Mouse (Mus musculus) G1E (cell line): Measurements from ENCODE around the gene Agap1. TPM values are rescaled to one million over a fixed set of nuclear protein-coding genes. Genes with fewer than 3 reads are reported as not detected.
A peak's percentile ranks its signal among the peaks of the same experiment; 100 is the strongest.

Experiments
- ATAC-seq: 2 replicates; pipeline ENCODE4 v1.8.0; 2016; ENCODE audit warnings: mild to moderate bottlenecking; ENCODE audit not compliant: insufficient number of reproducible peaks, poor library complexity, low FRiP score, severe bottlenecking; ENCODE audit errors: extremely low read depth
- DNase-seq: peaks from one replicate; pipeline ENCODE4 v3.0.0; 2012; ENCODE audit warnings: low spot score
- H3K27me3 ChIP-seq: 2 replicates; pipeline ENCODE4 v1.6.1; 2012; ENCODE audit warnings: mild to moderate bottlenecking, low read length, inconsistent platforms; ENCODE audit not compliant: insufficient read depth
- H3K36me3 ChIP-seq: replicated peaks from 2 replicates; pipeline ENCODE3; 2012; ENCODE audit warnings: mild to moderate bottlenecking, inconsistent platforms
- H3K4me1 ChIP-seq: 2 replicates; pipeline ENCODE4 v1.6.1; 2012; ENCODE audit warnings: low read depth, low read length, inconsistent platforms, mixed read lengths; ENCODE audit not compliant: insufficient read depth
- H3K4me3 ChIP-seq: 2 replicates; pipeline ENCODE4 v1.5.1; 2012; ENCODE audit warnings: low read depth, mild to moderate bottlenecking, inconsistent platforms, low read length, moderate library complexity, mixed read lengths
- H3K9me3 ChIP-seq: replicated peaks from 2 replicates; pipeline ENCODE4 v1.6.1; 2012; ENCODE audit warnings: inconsistent platforms
- CTCF ChIP-seq: IDR thresholded peaks from 2 replicates; pipeline ENCODE4 v1.5.1; 2012; ENCODE audit warnings: low read depth, low read length, inconsistent platforms, mixed read lengths
- GATA1 ChIP-seq: IDR thresholded peaks from 2 replicates; pipeline ENCODE4 v1.6.1; 2012; ENCODE audit warnings: borderline replicate concordance, low read length, inconsistent platforms, mixed read lengths
- GATA2 ChIP-seq: IDR thresholded peaks from 2 replicates; pipeline ENCODE4 v1.6.1; 2012; ENCODE audit warnings: low read depth, low read length, inconsistent platforms, borderline replicate concordance
- POLR2AphosphoS5 ChIP-seq: IDR thresholded peaks from 2 replicates; pipeline ENCODE4 v1.6.1; 2012; ENCODE audit warnings: low read depth, low read length, inconsistent platforms; ENCODE audit not compliant: insufficient replicate concordance
- TAL1 ChIP-seq: conservative IDR thresholded peaks from 2 replicates; pipeline ENCODE4 v1.6.1; 2012; ENCODE audit warnings: low read depth, low read length, inconsistent platforms, mixed read lengths
- polyA plus RNA-seq: library from polyadenylated mRNA; stranded (reverse); fragments of >175 nt; gene quantifications from 2 replicates; pipeline ENCODE4 v1.2.3, GENCODE M21; 2012
- total RNA-seq, 2 experiments: library from RNA; stranded (forward) in 1 of 2; stranded (reverse) in 1 of 2; fragments of 200-1000 nt in 1 of 2; fragments of >200 nt in 1 of 2; fragmentation: Nextera tagmentation in 1 of 2; gene quantifications; 2 replicates each; pipeline ENCODE4 v1.2.3; 2014 to 2017

Gene Agap1
- total and polyA plus RNA-seq, 3 experiments: 0.01 to 0.45 (median 0.16) TPM

DNA sequence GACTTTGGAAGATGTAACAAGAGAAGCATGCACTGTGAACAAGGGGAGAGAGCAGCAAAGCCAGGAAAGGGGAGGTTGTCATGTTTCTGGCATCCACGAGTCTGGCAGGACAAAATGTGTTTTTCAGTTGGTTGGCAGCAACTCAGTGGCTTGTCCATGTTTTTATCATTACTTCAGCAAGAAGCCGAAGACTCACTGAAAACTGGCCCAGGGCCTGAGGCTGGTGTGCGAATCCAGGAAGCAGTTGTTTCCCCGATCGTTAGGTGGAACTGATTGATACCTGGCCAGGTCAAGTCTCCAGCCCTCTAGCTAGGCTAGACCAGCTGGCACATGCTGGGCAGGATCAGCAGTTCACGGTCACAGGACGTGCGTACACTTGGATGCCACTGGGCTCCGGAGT is 162.7 kb downstream of the Agap1 start:
- no peak for TF ChIP-seq TAL1
- no peak for TF ChIP-seq POLR2AphosphoS5
- no peak for TF ChIP-seq GATA1
- TF ChIP-seq GATA2: no peak
- no peak for TF ChIP-seq CTCF
- ATAC-seq: no peak

DNA sequence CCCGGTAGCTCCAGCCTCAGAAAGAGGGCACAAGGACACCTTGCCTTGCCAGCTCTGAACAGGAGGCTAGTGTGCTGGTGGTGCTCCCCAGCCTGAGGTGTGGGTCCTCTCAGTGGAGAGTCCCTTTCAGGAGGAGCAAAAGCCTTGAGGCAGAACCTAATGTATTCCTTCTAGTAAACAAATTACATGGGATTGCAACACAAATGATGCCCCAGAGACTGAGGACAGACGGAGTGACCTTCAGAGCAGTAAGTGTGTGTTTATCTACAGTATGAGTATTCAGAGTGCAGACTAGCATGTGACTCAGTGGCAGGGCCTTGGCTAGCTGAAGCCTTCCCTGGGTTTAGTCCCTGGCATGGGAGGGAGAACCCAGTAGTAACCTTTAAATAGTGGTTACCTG is 165.4 kb downstream of the Agap1 start:
- TF ChIP-seq TAL1 (no peak), CTCF (no peak), GATA1 (no peak), GATA2 (no peak), POLR2AphosphoS5 (no peak)
- ATAC-seq: no peak
- no peaks in the 10 kb centered on the region for H3K4me1 ChIP-seq
- H3K9me3 ChIP-seq: peaks cover 90% of the 10 kb centered on the region
- no peak overlapping the region for H3K4me3 ChIP-seq
- no peaks in the 10 kb centered on the region for H3K36me3 ChIP-seq
- DNase-seq: no peak
- H3K27me3 ChIP-seq: no peaks in the 10 kb centered on the region; the same call in 1 of the 2 replicates

More for the DNA sequence above, 162.7 kb downstream of the Agap1 start:
- H3K36me3 ChIP-seq: no peaks in the 10 kb centered on the region
- peak overlapping the region; percentile 18; the same call in 1 of the 2 replicates for H3K4me3 ChIP-seq
- H3K27me3 ChIP-seq: no peaks in the 10 kb centered on the region; the same call in 1 of the 2 replicates
- H3K9me3 ChIP-seq: peaks cover 92% of the 10 kb centered on the region
- DNase-seq: no peak
- H3K4me1 ChIP-seq: no peaks in the 10 kb centered on the region

DNA sequence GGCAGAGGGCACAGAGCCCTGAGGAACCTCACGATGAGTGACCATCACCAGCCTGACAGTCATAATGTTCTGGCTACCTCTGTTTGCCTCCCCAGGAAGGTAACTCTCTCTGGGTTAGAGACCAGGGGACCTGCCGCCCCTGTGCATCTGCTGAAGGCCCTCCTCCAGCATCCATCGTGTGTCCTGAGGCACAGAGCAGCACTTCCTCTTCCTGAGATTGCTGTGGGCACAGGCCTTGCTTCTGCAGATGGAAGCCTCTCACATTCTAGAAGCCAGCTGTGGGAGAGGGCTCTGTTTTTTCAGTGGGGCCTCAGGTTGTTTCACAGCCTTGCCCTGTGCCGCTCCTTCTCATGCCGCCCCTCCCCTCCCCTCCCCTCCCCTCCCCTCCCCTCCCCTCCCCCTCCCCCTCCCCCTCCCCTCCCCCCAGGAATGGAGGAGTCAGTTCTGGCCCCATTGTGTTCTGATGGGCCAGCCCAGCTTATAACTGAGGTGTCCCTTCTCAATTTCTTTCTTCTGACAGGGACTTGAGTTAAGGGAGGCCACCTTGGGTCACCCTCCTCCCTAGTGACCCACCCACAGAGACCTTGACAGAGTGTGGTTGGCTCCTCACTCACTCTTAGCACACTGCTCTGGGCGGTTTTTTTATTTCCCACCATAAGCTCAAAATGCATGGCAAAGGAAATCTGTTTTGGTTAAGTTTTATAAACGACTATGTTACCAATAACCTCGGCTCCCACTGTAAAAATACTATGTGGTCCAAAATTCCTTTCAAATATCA is 166.6 kb downstream of the Agap1 start:
- Histone ChIP-seq H3K27me3 (no peaks in the 10 kb centered on the region; the same call in 1 of the 2 replicates), H3K4me1 (no peaks in the 10 kb centered on the region), H3K4me3 (no peak overlapping the region), H3K36me3 (no peaks in the 10 kb centered on the region), H3K9me3 (peaks cover 89% of the 10 kb centered on the region)
- no peak for DNase-seq
- ATAC-seq: no peak
- TF ChIP-seq POLR2AphosphoS5: no peak
- TF ChIP-seq CTCF: no peak
- TF ChIP-seq GATA1: no peak
- TF ChIP-seq TAL1: no peak
- no peak for TF ChIP-seq GATA2

DNA sequence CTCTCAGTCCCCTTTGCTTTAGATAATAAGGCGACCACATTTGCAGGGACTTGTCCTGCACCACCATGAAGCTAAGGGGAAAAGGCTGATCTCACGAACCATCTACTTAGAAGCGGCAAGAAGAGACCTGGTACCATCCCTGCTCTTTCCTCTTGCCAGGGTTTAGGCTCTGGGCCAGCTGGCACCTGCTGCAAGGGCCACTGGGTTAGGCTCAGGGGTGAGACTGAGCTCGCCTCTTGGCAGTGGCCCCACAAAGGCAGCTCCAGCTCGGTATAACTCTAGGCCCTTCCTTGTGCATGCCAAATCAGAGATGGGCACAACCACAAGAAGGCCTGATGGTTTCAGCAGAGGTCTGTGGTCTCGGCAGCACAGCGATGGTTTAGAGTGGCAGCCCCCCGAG is 167.3 kb downstream of the Agap1 start:
- DNase-seq (no peak), ATAC-seq (no peak)
- Histone ChIP-seq H3K4me3 (no peak overlapping the region; the same call in 1 of the 2 replicates), H3K4me1 (no peaks in the 10 kb centered on the region), H3K27me3 (no peaks in the 10 kb centered on the region; the same call in 1 of the 2 replicates), H3K36me3 (no peaks in the 10 kb centered on the region), H3K9me3 (peaks cover 92% of the 10 kb centered on the region)
- TF ChIP-seq CTCF (no peak), GATA1 (no peak), GATA2 (no peak), POLR2AphosphoS5 (no peak), TAL1 (no peak)

DNA sequence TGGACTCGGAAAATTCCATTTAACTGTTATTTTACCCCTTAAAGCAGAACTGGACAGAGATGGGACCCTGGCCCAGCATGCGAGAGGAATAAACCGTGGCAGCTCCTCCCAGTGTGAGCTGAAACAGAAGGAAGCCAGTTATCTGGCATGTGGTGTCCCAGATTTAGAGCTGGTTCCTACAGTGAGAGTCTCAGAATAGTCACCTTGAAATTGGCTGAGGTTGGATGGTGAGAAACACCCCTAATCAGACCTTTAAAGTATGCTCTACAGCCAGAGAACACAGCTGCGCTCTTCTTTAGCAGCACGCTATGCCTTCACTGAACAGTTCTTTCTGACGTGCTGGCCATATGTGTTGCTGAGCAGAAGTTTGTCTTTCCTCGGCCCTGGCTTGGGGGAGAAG is 168.2 kb downstream of the Agap1 start:
- no peaks in the 10 kb centered on the region for H3K36me3 ChIP-seq

DNA sequence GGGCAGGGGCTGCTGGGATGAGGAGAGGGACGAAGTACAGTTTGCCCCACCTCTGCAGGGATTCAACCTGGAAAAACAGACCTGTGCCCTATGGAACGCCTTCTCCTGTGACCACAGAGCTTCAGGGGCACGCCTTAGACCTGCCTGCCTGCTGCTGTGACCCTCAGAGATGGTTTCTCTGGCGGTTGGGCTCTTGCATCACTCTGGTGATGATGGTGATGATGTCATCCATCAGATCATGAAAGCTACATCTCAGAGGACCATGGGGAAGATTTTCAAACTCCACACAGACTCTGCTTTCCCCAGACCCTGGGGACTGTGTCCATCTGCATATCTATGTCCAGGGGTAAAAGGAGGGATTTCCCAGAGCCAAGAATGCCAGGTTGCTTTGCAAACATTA is 170.7 kb downstream of the Agap1 start:
- Histone ChIP-seq H3K4me1 (no peaks in the 10 kb centered on the region), H3K27me3 (no peaks in the 10 kb centered on the region; the same call in 1 of the 2 replicates), H3K4me3 (no peak overlapping the region), H3K36me3 (no peaks in the 10 kb centered on the region), H3K9me3 (peaks cover 89% of the 10 kb centered on the region)
- TF ChIP-seq CTCF: no peak
- TF ChIP-seq TAL1: no peak
- no peak for TF ChIP-seq POLR2AphosphoS5
- TF ChIP-seq GATA1: no peak
- TF ChIP-seq GATA2: no peak
- no peak for DNase-seq
- ATAC-seq: no peak

More for the DNA sequence above, 168.2 kb downstream of the Agap1 start:
- no peak for TF ChIP-seq CTCF
- Histone ChIP-seq H3K4me3 (no peak overlapping the region), H3K27me3 (no peaks in the 10 kb centered on the region; the same call in 1 of the 2 replicates), H3K9me3 (peaks cover 92% of the 10 kb centered on the region), H3K4me1 (no peaks in the 10 kb centered on the region)
- no peak for DNase-seq
- no peak for ATAC-seq
